ENCODE assay signal across 9 mouse cellular contexts in genomic region chr11:43483122-43483792, GRCm38 (mm10). TPM values are rescaled to one million over a fixed set of nuclear protein-coding genes. Genes with fewer than 3 reads are reported as not detected.
DNase-seq lines count a peak whose midpoint lies in the region; ATAC-seq and TF ChIP-seq lines count a peak whose summit lies in the region.
"Had no signal": no experiment of that assay in that cellular context is flagged by ENCODE, and none has a peak within 500 bp of the region (broad histone marks: within the 10 kb centered on the region; RNA-seq: fewer than 3 reads in every experiment).

No protein-coding gene starts in this region.

- no peaks in the 10 kb centered on the region for H3K9me3 ChIP-seq in midbrain, embryonic 11.5 days (ENCODE audit: control insufficient read depth, low read length)
- H3K9me3 ChIP-seq: G1E had no signal

- H3K27me3 ChIP-seq in liver, adult 2 months (ENCODE audit: control insufficient read depth, insufficient read depth, low read length) = no peaks in the 10 kb centered on the region; the same call in 1 of the 2 replicates
- no peaks in the 10 kb centered on the region for H3K27me3 ChIP-seq in kidney, adult 2 months (replicated peaks; ENCODE audit: control insufficient read depth, insufficient read depth, low read length)
- H3K27me3 ChIP-seq in midbrain, embryonic 11.5 days (ENCODE audit: control insufficient read depth, insufficient read depth, low read length) = no peaks in the 10 kb centered on the region

- H3K36me3 ChIP-seq in liver, adult 2 months (ENCODE audit: control insufficient read depth, insufficient read depth, low read length) = no peaks in the 10 kb centered on the region
- H3K36me3 ChIP-seq in kidney, adult 2 months (ENCODE audit: control insufficient read depth, insufficient read depth, low read length) = no peaks in the 10 kb centered on the region
- no peaks in the 10 kb centered on the region for H3K36me3 ChIP-seq in midbrain, embryonic 11.5 days (ENCODE audit: control insufficient read depth, insufficient read depth, low read length)
- H3K36me3 ChIP-seq: G1E had no signal

- H3K27ac ChIP-seq in liver, adult 2 months (replicated peaks; ENCODE audit: insufficient read depth, low read depth, low read length) = peak overlapping the region; percentile 31; the same call in 1 of the 2 replicates
- peak overlapping the region; percentile 78 for H3K27ac ChIP-seq in kidney, adult 2 months (ENCODE audit: insufficient read depth, low read depth, low read length)
- H3K27ac ChIP-seq in midbrain, embryonic 11.5 days (ENCODE audit: low read depth, low read length) = no peak overlapping the region

- peak; percentile 16 for DNase-seq in liver, adult 2 months (ENCODE audit: extremely low read depth, low read depth, low spot score)
- no peak for DNase-seq in liver
- DNase-seq in gastrocnemius, postnatal 25 days = peak; percentile 64
- DNase-seq in kidney, adult 2 months = peak; percentile 59
- DNase-seq in lung, postnatal 4 days = peak; percentile 44 to 81
- DNase-seq in right cerebral cortex, adult 2 months (ENCODE audit: low spot score in 2 of 2) = no peak
- DNase-seq in layer of hippocampus, adult 9-11 months = no peak
- no peak for DNase-seq in midbrain, embryonic 11.5 days (ENCODE audit: low spot score, missing footprints)

- no peak overlapping the region for H3K4me2 ChIP-seq in midbrain, embryonic 11.5 days

- TF ChIP-seq POLR2A in liver, adult 2 months (IDR thresholded peaks at IDR 0.05; ENCODE audit: extremely low read depth, insufficient read depth, low read length) = no peak
- no peak for TF ChIP-seq POLR2A in kidney, adult 2 months (IDR thresholded peaks at IDR 0.05; ENCODE audit: low read depth, low read length)

- H3K4me3 ChIP-seq in liver, adult 2 months (ENCODE audit: insufficient read depth, low read depth, low read length) = no peak overlapping the region
- H3K4me3 ChIP-seq in kidney, adult 2 months (ENCODE audit: insufficient read depth, low read depth, low read length) = no peak overlapping the region
- no peak overlapping the region for H3K4me3 ChIP-seq in midbrain, embryonic 11.5 days (ENCODE audit: low read depth, low read length)

- H3K4me1 ChIP-seq in liver, adult 2 months (ENCODE audit: control insufficient read depth, insufficient read depth, low read length) = no peaks in the 10 kb centered on the region; the same call in 1 of the 2 replicates
- H3K4me1 ChIP-seq in kidney, adult 2 months (ENCODE audit: control insufficient read depth, insufficient read depth, low read length) = no peaks in the 10 kb centered on the region
- H3K4me1 ChIP-seq in midbrain, embryonic 11.5 days (ENCODE audit: control insufficient read depth, insufficient read depth, low read length) = no peaks in the 10 kb centered on the region

- 67% methylated on average over 6 of the region's 6 CpGs for WGBS in liver, adult 2 months
- WGBS in kidney, adult 2 months = 53% methylated on average over 6 of the region's 6 CpGs
- 60% methylated on average over 6 of the region's 6 CpGs for WGBS in midbrain, embryonic 11.5 days

- ATAC-seq in midbrain, embryonic 11.5 days (ENCODE audit: low FRiP score) = no peak

- no peaks in the 10 kb centered on the region for H3K79me2 ChIP-seq in liver, adult 2 months (ENCODE audit: control insufficient read depth, insufficient read depth, low read length)

- TF ChIP-seq CTCF in liver, adult 2 months (IDR thresholded peaks at IDR 0.05; ENCODE audit: low read depth, low read length) = no peak
- no peak for TF ChIP-seq CTCF in kidney, adult 2 months (conservative IDR thresholded peaks at IDR 0.05; ENCODE audit: insufficient read depth, insufficient read length, low read depth, low read length)

- no peak overlapping the region for H3K9ac ChIP-seq in liver, adult 2 months (ENCODE audit: low read depth, low read length)
- H3K9ac ChIP-seq in midbrain, embryonic 11.5 days (ENCODE audit: low read length) = no peak overlapping the region

RNA-seq across cellular contexts. Expression of gene C1qtnf2, which starts 9.2 kb away (rescaled TPM):
- total RNA-seq in liver, adult 2 months (2014; rRNA removed) = 1.2 and 1.5 TPM in 2 replicates
- 1.4 and 2.6 TPM in 2 replicates for polyA plus RNA-seq in liver, adult 2 months (2012; rRNA removed)
- 1 to 10 TPM; 4.3 to 6.1 TPM for total RNA-seq in gastrocnemius, postnatal 25 days (2021)
- polyA plus RNA-seq in kidney, adult 2 months (2012; rRNA removed) = 15.3 and 15.4 TPM in 2 replicates
- polyA plus RNA-seq in midbrain, embryonic 11.5 days (2014; fragmentation: Nextera tagmentation; extraction: Ambion mirVana) = 2.7 and 3.1 TPM in 2 replicates
- total RNA-seq: G1E had no signal
- polyA plus RNA-seq: G1E had no signal

RNA-seq across cellular contexts. Expression of gene Ccnjl, which starts 45.3 kb away (rescaled TPM):
- 0.07 and 0.09 TPM in 2 replicates for total RNA-seq in liver, adult 2 months (2014; rRNA removed)
- 0.10 and 0.20 TPM in 2 replicates for polyA plus RNA-seq in liver, adult 2 months (2012; rRNA removed)
- under 1 TPM in 1 of 2 experiments, not detected in 1; 0.21 TPM for total RNA-seq in gastrocnemius, postnatal 25 days (2021)
- polyA plus RNA-seq in kidney, adult 2 months (2012; rRNA removed) = 1.0 and 1.1 TPM in 2 replicates
- 35.7 and 40.2 TPM in 2 replicates for polyA plus RNA-seq in midbrain, embryonic 11.5 days (2014; fragmentation: Nextera tagmentation; extraction: Ambion mirVana)
- polyA plus RNA-seq: G1E had no signal

RNA-seq across cellular contexts. Expression of gene Slu7, which starts 49.7 kb away (rescaled TPM):
- 11.8 and 13.2 TPM in 2 replicates for total RNA-seq in liver, adult 2 months (2014; rRNA removed)
- polyA plus RNA-seq in liver, adult 2 months (2012; rRNA removed) = 1.7 and 2.4 TPM in 2 replicates
- total RNA-seq in gastrocnemius, postnatal 25 days (2021) = 10 to 100 TPM; 27.8 to 28.3 TPM
- 3.4 and 5.5 TPM in 2 replicates for polyA plus RNA-seq in kidney, adult 2 months (2012; rRNA removed)
- 71.6 and 76.7 TPM in 2 replicates for polyA plus RNA-seq in midbrain, embryonic 11.5 days (2014; fragmentation: Nextera tagmentation; extraction: Ambion mirVana)

RNA-seq across cellular contexts. Expression of gene Pttg1, which starts 57.2 kb away (rescaled TPM):
- total RNA-seq in liver, adult 2 months (2014; rRNA removed) = 40.0 and 45.4 TPM in 2 replicates
- polyA plus RNA-seq in liver, adult 2 months (2012; rRNA removed) = 12.0 and 17.7 TPM in 2 replicates
- total RNA-seq in gastrocnemius, postnatal 25 days (2021) = 10 to 100 TPM; 37.3 to 39.1 TPM
- polyA plus RNA-seq in kidney, adult 2 months (2012; rRNA removed) = 33.6 and 45.4 TPM in 2 replicates
- 89.0 and 97.1 TPM in 2 replicates for polyA plus RNA-seq in midbrain, embryonic 11.5 days (2014; fragmentation: Nextera tagmentation; extraction: Ambion mirVana)

Comparison
In these comparisons a context has a peak if more than half of its experiments do, and no peak if none do; other contexts are left out.
1. DNase-seq: peak in liver, adult 2 months (single experiment), gastrocnemius, postnatal 25 days (single experiment), kidney, adult 2 months (single experiment) and lung, postnatal 4 days (2 of 2); none in liver (single experiment), right cerebral cortex, adult 2 months (0 of 2), layer of hippocampus, adult 9-11 months (single experiment) and midbrain, embryonic 11.5 days (single experiment).
2. RNA of gene Ccnjl, which starts 45.3 kb away (polyA plus RNA-seq): 35.7 to 40.2 TPM in midbrain, embryonic 11.5 days; 1.0 to 1.1 TPM in kidney, adult 2 months and 0.10 to 0.20 TPM in liver, adult 2 months; every median in the first group is over 10 times any median in the second.
3. RNA of gene Slu7, which starts 49.7 kb away (polyA plus RNA-seq): 71.6 to 76.7 TPM in midbrain, embryonic 11.5 days; 3.4 to 5.5 TPM in kidney, adult 2 months and 1.7 to 2.4 TPM in liver, adult 2 months; every median in the first group is over 10 times any median in the second.